Mouse (Mus musculus) heart, embryonic 10.5 days (tissue): ENCODE measurements around the gene Amh. TPM values are rescaled to one million over a fixed set of nuclear protein-coding genes. Genes with fewer than 3 reads are reported as not detected.

Source experiments
- DNase-seq: peaks from one replicate; pipeline ENCODE4 v3.0.0-alpha.2; 2017; ENCODE audit warnings: low spot score
- H3K27ac ChIP-seq: fragments of 300-500 bp; sonication (generic); 2 replicates; pipeline ENCODE4 v1.5.1; 2016; ENCODE audit warnings: mild to moderate bottlenecking
- H3K27me3 ChIP-seq: fragments of 300-500 bp; sonication (generic); 2 replicates; pipeline ENCODE4 v1.6.1; 2016; ENCODE audit warnings: mild to moderate bottlenecking; ENCODE audit not compliant: poor library complexity, insufficient read depth, severe bottlenecking
- H3K36me3 ChIP-seq: fragments of 300-500 bp; sonication (generic); 2 replicates; pipeline ENCODE4 v1.6.1; 2016; ENCODE audit warnings: mild to moderate bottlenecking, moderate library complexity
- H3K4me1 ChIP-seq: fragments of 300-500 bp; sonication (generic); 2 replicates; pipeline ENCODE4 v1.6.1; 2016; ENCODE audit warnings: mild to moderate bottlenecking
- H3K4me3 ChIP-seq: fragments of 300-500 bp; sonication (generic); 2 replicates; pipeline ENCODE4 v1.5.1; 2016; ENCODE audit warnings: mild to moderate bottlenecking, moderate library complexity
- H3K9me3 ChIP-seq: fragments of 300-500 bp; sonication (generic); 2 replicates; pipeline ENCODE4 v1.6.1; 2016; ENCODE audit warnings: mild to moderate bottlenecking, moderate library complexity
- WGBS: fragments of 180-500 bp; shearing (Covaris S2); methylation state at CpG from one replicate; pipeline ENCODE4 v1.1.7; 2016; 5-methylcytosine and 5-hydroxymethylcytosine counted together
- polyA plus RNA-seq: library from polyadenylated mRNA; unstranded; fragments of >200 nt; fragmentation: Nextera tagmentation; extraction: Ambion mirVana; gene quantifications from 2 replicates; pipeline ENCODE4 v1.2.1, GENCODE M21; 2016

Gene Amh
- polyA plus RNA-seq, 1 experiment from 2014 or later: not detected

DNA sequence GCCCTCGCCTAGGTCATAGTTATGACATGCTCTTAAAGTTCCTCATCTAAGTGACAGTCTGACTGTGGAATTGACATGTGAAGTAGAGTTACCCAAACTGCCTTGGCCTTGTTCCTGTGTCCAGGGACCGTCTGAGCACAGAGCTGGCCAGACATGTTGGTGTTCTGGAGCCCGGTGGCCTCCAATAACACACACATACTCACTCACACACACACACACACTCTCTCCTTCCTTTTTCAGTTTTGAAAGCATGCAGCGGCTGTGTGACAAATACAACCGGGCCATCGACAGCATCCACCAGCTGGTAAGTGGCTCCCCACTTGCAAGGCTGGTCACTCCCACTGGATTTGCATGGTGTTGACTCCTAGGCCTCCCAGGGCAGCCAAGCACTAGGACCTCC lies 36.7 kb upstream of the Amh start:
- Histone ChIP-seq H3K4me3 (no peak overlapping the region), H3K9me3 (no peaks in the 10 kb centered on the region), H3K27me3 (no peaks in the 10 kb centered on the region), H3K36me3 (peaks cover 86% of the 10 kb centered on the region), H3K27ac (no peak overlapping the region), H3K4me1 (peaks cover 39% of the 10 kb centered on the region)
- WGBS: 84% methylated on average over 6 of the region's 6 CpGs
- no peak for DNase-seq

DNA sequence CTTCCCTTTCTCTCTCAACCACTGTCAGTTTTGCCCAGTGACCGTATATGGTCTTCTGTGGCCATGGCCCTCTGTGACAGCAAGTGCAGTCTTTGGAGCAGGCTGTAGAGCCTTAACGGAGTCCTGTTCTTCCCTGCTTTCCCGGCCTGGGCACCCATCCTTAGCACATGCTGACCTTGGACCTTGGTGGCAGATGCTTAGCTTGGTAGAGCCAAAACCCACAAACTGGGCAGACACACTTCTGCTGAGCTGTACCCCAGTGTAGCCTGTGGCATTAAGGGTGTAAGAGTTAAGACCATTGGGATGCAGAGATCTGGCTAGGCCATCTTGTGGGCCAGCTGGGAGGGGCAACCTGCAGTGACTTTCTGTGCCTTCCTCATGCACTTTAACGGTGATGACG lies 31.2 kb upstream of the Amh start:
- Histone ChIP-seq H3K4me3 (peak overlapping the region; percentile 20), H3K27me3 (no peaks in the 10 kb centered on the region), H3K4me1 (peaks cover 41% of the 10 kb centered on the region), H3K9me3 (no peaks in the 10 kb centered on the region), H3K36me3 (peaks cover 93% of the 10 kb centered on the region), H3K27ac (peak overlapping the region; percentile 86)
- whole genome bisulfite sequencing: 61% methylated on average over 5 of the region's 5 CpGs
- DNase-seq: no peak

DNA sequence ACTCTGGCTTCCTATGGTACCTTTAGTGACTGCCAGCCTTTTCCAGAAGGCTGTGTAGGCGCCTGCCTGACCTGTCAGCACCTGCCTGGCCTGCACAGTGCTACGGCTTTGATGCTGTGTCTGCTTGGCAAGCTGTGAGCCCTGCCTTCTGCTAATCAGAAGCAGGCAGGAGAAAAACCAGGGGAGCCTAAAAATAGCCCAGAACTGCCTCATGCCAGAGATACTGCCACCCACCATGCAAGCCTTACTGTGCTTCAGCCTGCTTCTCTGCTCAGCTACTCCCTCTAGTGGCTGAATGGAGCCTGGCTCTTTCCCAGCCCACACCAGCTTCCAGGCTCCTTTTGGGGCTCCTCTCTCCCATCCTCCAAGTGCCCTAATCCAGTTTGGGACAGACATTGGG lies 30.5 kb upstream of the Amh start:
- DNase-seq: peak; percentile 96
- Histone ChIP-seq H3K36me3 (peaks cover 95% of the 10 kb centered on the region), H3K4me1 (peaks cover 41% of the 10 kb centered on the region), H3K4me3 (peak overlapping the region; percentile 20; the same call in 1 of the 2 replicates), H3K27me3 (no peaks in the 10 kb centered on the region), H3K9me3 (no peaks in the 10 kb centered on the region), H3K27ac (peak overlapping the region; percentile 86)
- WGBS: 7% methylated on average over 2 of the region's 2 CpGs

DNA sequence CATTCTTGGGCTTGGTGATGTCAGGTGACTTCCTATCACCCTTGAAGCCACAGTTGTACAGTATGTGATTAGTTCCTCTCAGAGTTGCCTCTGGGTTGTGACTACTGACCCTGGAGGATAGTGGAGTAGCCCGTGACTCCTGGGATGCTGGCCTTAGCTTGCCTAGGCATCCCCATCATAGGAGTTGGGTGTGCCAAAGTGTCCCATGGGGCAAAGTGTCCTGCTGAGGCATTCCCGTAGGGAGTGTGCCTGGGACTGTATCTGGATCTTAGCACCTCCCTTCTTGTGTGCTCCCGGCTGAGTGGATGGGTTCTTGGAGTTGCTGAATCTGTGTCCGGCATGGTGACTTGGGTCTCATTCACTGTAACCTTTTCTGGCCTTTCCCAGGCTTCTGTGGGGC lies 30.1 kb upstream of the Amh start:
- H3K4me1 ChIP-seq: peaks cover 41% of the 10 kb centered on the region
- peak overlapping the region; percentile 20; the same call in 1 of the 2 replicates for H3K4me3 ChIP-seq
- no peak for DNase-seq
- no peaks in the 10 kb centered on the region for H3K27me3 ChIP-seq
- H3K36me3 ChIP-seq: peaks cover 95% of the 10 kb centered on the region
- H3K27ac ChIP-seq: peak overlapping the region; percentile 83
- no peaks in the 10 kb centered on the region for H3K9me3 ChIP-seq
- WGBS: 62% methylated on average over 4 of the region's 4 CpGs

DNA sequence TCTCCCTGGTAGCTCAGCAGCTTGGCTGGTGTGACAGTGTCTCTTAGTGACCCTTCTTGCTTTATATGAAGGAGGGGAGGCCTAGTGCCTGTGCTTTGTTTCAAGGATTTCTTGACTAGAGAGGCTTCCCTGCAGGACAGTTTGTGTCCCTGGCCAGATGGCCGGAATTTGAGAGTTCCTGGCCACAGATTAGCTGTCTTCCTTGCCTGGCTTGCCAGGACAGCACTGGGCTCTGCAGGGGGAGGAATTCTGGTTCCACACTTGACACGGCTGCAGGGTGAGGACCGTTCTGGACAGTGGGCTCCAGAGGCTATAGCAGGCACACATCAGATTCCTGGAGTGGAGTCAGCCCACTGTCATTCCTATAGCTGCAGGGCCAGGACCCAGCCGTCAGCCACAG lies 29.3 kb upstream of the Amh start:
- WGBS: 61% methylated on average over 4 of the region's 4 CpGs
- peak overlapping the region; percentile 62 for H3K27ac ChIP-seq
- no peak overlapping the region for H3K4me3 ChIP-seq

DNA sequence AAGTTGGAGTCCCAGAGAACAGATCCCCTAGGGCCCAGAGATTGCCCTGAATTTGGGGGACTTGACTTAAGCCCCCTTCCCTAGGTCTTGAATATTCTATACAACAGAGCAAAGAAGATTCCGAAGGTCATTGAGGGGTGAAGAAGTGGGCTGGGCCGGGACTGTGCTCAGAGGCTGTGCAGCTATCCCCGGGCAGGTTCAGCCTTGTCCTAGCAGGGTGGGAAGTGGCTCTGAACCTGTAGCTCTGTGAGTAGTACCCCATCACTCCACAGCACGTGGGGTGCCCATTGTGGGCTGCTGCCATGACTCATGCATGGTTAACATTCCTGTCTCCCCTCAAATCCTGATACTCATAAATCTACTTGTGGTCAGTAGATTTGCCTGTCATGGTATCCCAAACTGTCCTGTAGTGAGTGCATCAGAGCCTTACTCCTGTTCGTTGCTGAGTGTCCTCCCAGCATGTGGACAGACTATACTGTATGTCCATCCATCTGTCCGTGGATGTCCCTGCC lies 28.6 kb upstream of the Amh start:
- H3K27ac ChIP-seq: 0 out of 2 replicates have a peak overlapping the region, but pooled peaks have one; percentile 62

More for the DNA sequence above, 29.3 kb upstream of the Amh start:
- Histone ChIP-seq H3K9me3 (no peaks in the 10 kb centered on the region), H3K4me1 (peaks cover 41% of the 10 kb centered on the region), H3K36me3 (peaks cover 95% of the 10 kb centered on the region), H3K27me3 (no peaks in the 10 kb centered on the region)
- DNase-seq: no peak

DNA sequence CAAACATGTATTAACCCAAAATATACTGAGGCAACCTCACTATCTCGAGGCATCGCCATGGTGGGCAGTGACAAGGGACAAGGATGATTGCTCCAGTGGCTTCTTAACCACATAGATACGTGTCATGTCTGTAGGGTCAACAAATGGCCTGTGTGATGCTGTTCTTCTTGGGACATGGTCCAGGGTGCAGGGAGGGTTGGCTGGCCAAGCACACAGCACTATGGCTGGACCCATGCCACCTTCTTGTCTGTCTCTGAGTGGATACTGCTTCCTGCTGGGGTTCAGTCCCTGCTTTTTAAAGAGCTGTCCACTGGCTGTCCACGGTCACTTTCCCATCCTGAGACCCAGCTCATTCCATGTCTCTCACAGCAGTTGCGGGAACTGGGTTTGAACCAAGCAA lies 27.9 kb upstream of the Amh start:
- H3K27ac ChIP-seq: no peak overlapping the region
- H3K4me3 ChIP-seq: no peak overlapping the region
- DNase-seq: no peak
- no peaks in the 10 kb centered on the region for H3K9me3 ChIP-seq
- peaks cover 41% of the 10 kb centered on the region for H3K4me1 ChIP-seq
- peaks cover 95% of the 10 kb centered on the region for H3K36me3 ChIP-seq
- no peaks in the 10 kb centered on the region for H3K27me3 ChIP-seq
- WGBS: 94% methylated on average over 5 of the region's 5 CpGs

More for the DNA sequence above, 28.6 kb upstream of the Amh start:
- H3K9me3 ChIP-seq: no peaks in the 10 kb centered on the region
- whole genome bisulfite sequencing: 80% methylated on average over 6 of the region's 6 CpGs
- H3K4me1 ChIP-seq: peaks cover 41% of the 10 kb centered on the region
- DNase-seq: no peak
- H3K36me3 ChIP-seq: peaks cover 95% of the 10 kb centered on the region
- no peaks in the 10 kb centered on the region for H3K27me3 ChIP-seq
- no peak overlapping the region for H3K4me3 ChIP-seq

DNA sequence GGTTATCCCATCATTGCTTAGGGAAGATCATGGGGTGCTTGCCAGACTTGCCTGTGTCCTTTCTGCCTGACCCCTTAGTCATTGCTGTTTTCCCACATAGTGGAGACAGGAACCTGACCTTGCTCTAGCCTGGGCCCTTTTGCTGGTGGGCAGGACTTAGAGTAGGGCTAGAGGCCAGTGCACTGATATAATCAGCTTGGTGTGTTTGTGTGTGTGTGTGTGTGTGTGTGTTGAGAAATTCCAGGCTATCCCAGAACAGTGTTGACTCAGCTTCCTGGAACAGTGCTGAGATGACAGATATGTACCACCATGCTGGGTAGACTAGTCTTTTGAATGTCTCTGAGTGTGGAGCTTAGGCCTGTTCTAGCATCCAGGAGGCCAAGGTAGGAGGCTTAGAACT lies 25.5 kb upstream of the Amh start:
- DNase-seq: no peak
- Histone ChIP-seq H3K36me3 (peaks cover 98% of the 10 kb centered on the region), H3K4me3 (no peak overlapping the region), H3K4me1 (peaks cover 16% of the 10 kb centered on the region), H3K9me3 (no peaks in the 10 kb centered on the region), H3K27me3 (no peaks in the 10 kb centered on the region), H3K27ac (no peak overlapping the region)

DNA sequence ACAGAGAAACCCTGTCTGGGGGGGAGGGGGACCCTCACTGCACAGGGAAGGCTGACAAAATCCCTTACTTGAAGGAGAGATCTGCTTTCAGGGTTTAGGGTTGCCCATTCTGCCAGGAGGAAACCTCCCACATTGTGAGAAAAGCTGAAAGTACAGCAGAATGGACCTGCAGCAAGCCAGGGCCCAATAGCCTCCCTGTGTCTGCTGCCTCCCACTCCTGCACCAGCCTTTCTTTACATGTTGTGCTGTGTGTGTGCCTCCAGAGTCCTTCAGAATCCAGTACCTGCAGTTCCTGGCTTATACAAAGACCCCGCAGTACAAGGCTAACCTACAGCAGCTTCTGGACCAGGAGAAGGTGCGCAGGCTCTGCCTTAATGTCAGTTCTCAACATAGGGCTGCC lies 20.7 kb upstream of the Amh start:
- 95% methylated on average over 2 of the region's 2 CpGs for WGBS
- H3K9me3 ChIP-seq: no peaks in the 10 kb centered on the region
- H3K36me3 ChIP-seq: peaks cover 100% of the 10 kb centered on the region
- H3K27ac ChIP-seq: no peak overlapping the region
- H3K4me1 ChIP-seq: no peaks in the 10 kb centered on the region
- H3K4me3 ChIP-seq: no peak overlapping the region
- H3K27me3 ChIP-seq: no peaks in the 10 kb centered on the region
- DNase-seq: no peak

DNA sequence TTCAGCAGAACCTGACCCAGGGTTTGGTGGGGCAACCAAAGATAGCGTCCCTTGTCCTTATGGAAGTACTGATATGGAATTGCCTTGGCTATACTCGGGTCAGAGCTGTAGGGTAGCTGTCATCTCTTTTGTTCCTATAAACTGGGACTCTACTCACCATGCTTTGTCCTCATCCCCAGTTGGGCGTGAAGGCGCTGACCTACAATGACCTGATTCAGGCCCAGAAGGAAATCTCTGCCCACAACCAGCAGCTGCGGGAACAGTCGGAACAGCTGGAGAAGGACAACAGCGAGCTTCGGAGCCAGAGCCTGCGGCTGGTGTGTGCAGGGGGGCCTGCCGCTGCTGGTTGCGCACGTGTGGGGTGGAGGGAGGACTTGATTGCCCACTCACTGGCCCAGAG lies 20.2 kb upstream of the Amh start:
- no peak overlapping the region for H3K27ac ChIP-seq
- 90% methylated on average over 12 of the region's 12 CpGs for WGBS
- no peaks in the 10 kb centered on the region for H3K9me3 ChIP-seq
- no peaks in the 10 kb centered on the region for H3K27me3 ChIP-seq
- H3K4me1 ChIP-seq: no peaks in the 10 kb centered on the region
- no peak overlapping the region for H3K4me3 ChIP-seq
- DNase-seq: no peak
- H3K36me3 ChIP-seq: peaks cover 98% of the 10 kb centered on the region

DNA sequence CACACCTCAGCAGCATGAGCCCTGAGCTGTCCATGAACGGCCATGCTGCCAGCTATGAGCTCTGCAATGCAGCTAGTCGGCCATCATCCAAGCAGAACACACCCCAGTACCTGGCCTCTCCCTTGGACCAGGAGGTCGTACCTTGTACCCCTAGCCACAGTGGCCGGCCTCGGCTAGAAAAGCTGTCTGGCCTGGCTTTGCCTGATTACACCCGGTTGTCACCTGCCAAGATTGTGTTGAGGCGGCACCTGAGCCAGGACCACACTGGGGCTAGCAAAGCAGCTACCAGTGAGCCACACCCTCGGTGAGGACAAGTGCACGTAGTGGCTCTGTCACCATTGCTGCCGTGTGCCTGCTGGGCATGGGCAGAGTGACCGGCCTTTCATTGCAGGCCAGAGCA lies 19.1 kb upstream of the Amh start:
- no peak overlapping the region; the same call in 1 of the 2 replicates for H3K4me3 ChIP-seq
- 91% methylated on average over 11 of the region's 11 CpGs for WGBS

DNA sequence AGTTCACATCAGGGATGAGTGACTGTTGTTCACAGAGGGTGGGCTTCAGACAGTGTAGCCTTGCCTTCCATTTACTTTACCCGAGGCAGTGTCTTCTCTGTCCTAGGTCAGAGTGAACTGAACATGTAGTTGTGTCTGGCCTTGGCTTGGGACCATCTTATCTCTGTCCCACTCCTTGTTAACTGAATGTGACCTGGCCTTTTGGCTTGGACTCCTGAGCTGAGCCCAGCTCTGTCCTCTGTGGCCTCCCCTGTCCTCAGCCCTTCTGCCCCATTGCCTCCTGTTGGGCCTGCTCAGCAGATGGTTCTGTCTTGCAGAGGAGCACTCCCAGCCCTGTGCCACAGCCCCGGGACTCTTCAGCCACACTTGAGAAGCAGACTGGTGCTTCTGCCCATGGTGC lies 17.5 kb upstream of the Amh start:
- DNase-seq: no peak
- WGBS: 74% methylated on average over 2 of the region's 2 CpGs
- no peak overlapping the region for H3K27ac ChIP-seq
- H3K27me3 ChIP-seq: no peaks in the 10 kb centered on the region
- no peak overlapping the region for H3K4me3 ChIP-seq
- H3K4me1 ChIP-seq: peaks cover 22% of the 10 kb centered on the region
- H3K36me3 ChIP-seq: peaks cover 98% of the 10 kb centered on the region
- no peaks in the 10 kb centered on the region for H3K9me3 ChIP-seq

More for the DNA sequence above, 19.1 kb upstream of the Amh start:
- Histone ChIP-seq H3K4me1 (peaks cover 7% of the 10 kb centered on the region), H3K9me3 (no peaks in the 10 kb centered on the region), H3K27ac (no peak overlapping the region), H3K27me3 (no peaks in the 10 kb centered on the region), H3K36me3 (peaks cover 98% of the 10 kb centered on the region)
- DNase-seq: no peak

DNA sequence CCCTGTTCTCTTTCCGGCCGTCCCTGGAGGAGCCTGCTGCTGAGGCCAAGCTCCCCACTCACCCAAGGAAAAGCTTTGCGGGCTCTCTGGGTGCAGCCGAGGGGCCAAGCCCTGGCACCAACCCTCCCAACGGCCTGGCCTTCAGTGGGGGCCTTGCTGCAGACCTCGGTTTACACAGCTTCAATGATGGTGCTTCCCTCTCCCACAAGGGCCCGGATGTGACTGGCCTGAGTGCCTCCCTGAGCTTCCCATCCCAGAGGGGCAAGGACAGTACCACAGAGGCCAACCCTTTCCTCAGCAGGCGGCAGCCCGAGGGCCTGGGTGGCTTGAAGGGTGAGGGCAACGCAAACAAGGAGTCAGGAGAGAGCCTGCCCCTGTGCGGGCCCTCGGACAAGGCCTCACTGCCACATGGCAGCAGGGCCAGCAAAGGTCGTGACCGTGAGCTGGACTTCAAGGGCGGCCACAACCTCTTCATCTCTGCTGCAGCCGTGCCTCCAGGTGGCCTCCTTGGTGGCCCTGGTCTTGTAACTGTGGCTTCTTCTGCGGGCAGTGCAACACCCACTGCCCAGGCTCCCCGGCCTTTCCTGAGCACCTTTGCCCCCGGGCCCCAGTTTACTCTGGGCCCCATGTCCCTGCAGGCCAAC lies 14.2 kb upstream of the Amh start:
- Histone ChIP-seq H3K36me3 (peaks cover 98% of the 10 kb centered on the region), H3K27me3 (no peaks in the 10 kb centered on the region), H3K27ac (peak overlapping the region; percentile 57), H3K4me3 (no peak overlapping the region), H3K4me1 (peaks cover 28% of the 10 kb centered on the region), H3K9me3 (no peaks in the 10 kb centered on the region)
- no peak for DNase-seq
- WGBS: 85% methylated on average over 19 of the region's 19 CpGs
